In the genomic region with DNA sequence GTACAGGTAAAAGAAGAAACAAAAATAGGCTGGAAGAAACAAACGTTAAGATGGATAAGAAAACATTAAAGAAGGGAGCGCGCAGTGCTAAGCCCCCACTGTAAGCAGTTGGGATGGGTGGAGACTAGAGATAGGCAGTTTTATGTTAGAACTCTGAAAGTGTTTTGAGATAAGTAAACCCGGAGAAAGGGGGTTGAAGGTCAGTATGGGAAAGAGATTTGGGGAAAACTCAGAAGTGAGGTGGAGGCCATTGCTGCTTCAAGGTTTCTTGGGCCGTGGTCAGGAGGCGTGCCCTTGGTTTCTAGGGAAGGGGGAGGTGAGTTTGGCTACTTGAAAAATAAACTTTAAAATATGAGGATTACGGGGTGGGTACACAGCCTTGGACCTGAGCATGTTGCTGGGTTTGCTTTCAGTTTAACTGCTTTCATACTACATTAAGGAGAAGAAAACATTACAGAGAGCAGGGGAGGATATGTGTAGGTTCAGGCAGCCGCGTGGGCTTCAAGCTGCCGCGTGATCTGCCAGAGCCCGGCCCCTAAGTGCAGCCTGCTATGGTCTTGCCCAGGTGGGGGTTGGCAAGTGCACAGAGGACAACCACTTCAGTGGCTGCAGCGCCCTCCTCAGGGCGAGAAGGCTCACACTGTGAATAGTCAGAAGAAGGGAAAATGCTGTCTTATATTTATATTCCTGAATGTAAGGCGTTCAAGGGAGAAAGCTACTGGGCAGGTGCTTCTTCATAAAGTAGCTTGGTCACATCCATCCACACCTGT, we compare ENCODE assay signal across 10 mouse cellular contexts. TPM values are rescaled to one million over a fixed set of nuclear protein-coding genes. Genes with fewer than 3 reads are reported as not detected.
DNase-seq lines count a peak whose midpoint lies in the region; ATAC-seq and TF ChIP-seq lines count a peak whose summit lies in the region.
"Had no signal": no experiment of that assay in that cellular context is flagged by ENCODE, and none has a peak within 500 bp of the region (broad histone marks: within the 10 kb centered on the region; RNA-seq: fewer than 3 reads in every experiment).

No protein-coding gene starts in this region.

- H3K4me3 ChIP-seq in lung, embryonic 14.5 days (ENCODE audit: low read depth, low read length): no peak overlapping the region
- H3K4me3 ChIP-seq: heart, embryonic 13.5 days; limb, embryonic 13.5 days had no signal

- no peak overlapping the region for H3K4me2 ChIP-seq in lung, embryonic 14.5 days
- H3K4me2 ChIP-seq: heart, embryonic 13.5 days; limb, embryonic 13.5 days had no signal

- no peaks in the 10 kb centered on the region for H3K9me3 ChIP-seq in lung, embryonic 14.5 days (ENCODE audit: low read depth, low read length)
- H3K9me3 ChIP-seq: heart, embryonic 13.5 days; limb, embryonic 13.5 days had no signal

- no peaks in the 10 kb centered on the region for H3K27me3 ChIP-seq in lung, embryonic 14.5 days (ENCODE audit: insufficient read depth, low read length)
- H3K27me3 ChIP-seq: limb, embryonic 13.5 days had no signal

- DNase-seq in cerebellum, postnatal 10 days: peak; percentile 34 to 38
- DNase-seq in cerebellum, postnatal 36 days: no peak
- peak; percentile 8 for DNase-seq in 416B (ENCODE audit: low read depth)
- DNase-seq in frontal cortex, postnatal 36 days (ENCODE audit: low spot score in 2 of 2): peak; percentile 40 to 53
- no peak for DNase-seq in lung, embryonic 14.5 days
- no peak for DNase-seq in spleen, postnatal 14 days (ENCODE audit: low spot score in 2 of 2)
- DNase-seq in gastrocnemius, postnatal 25 days: no peak
- DNase-seq in spleen, postnatal 36 days (ENCODE audit: low spot score in 2 of 2): no peak

- ATAC-seq in lung, embryonic 14.5 days (ENCODE audit: insufficient read depth): no peak

- WGBS in lung, embryonic 14.5 days: 58% methylated on average over 15 of the region's 15 CpGs

- H3K36me3 ChIP-seq in lung, embryonic 14.5 days (ENCODE audit: insufficient read depth): no peaks in the 10 kb centered on the region
- H3K36me3 ChIP-seq: heart, embryonic 13.5 days; limb, embryonic 13.5 days had no signal

- no peaks in the 10 kb centered on the region for H3K4me1 ChIP-seq in lung, embryonic 14.5 days (ENCODE audit: insufficient read depth)
- H3K4me1 ChIP-seq: limb, embryonic 13.5 days had no signal

- no peak overlapping the region for H3K27ac ChIP-seq in lung, embryonic 14.5 days (ENCODE audit: low read depth)
- H3K27ac ChIP-seq: heart, embryonic 13.5 days; limb, embryonic 13.5 days had no signal

- TF ChIP-seq CTCF in lung, embryonic 14.5 days (IDR thresholded peaks at IDR 0.05; ENCODE audit: low read depth): 0 out of 2 replicates have a peak, but pooled peaks have one; percentile 4

- no peak overlapping the region for H3K9ac ChIP-seq in lung, embryonic 14.5 days
- H3K9ac ChIP-seq: heart, embryonic 13.5 days; limb, embryonic 13.5 days had no signal

RNA-seq across cellular contexts. Expression of a gene that starts 3.4 kb away (rescaled TPM):
- polyA plus RNA-seq in lung, embryonic 14.5 days (2014; fragmentation: Nextera tagmentation; extraction: Ambion mirVana): 1.0 and 1.1 TPM in 2 replicates
- total RNA-seq in gastrocnemius, postnatal 25 days (2021): not detected

RNA-seq across cellular contexts. Expression of a gene that starts 41.7 kb away (rescaled TPM):
- polyA plus RNA-seq in lung, embryonic 14.5 days (2014; fragmentation: Nextera tagmentation; extraction: Ambion mirVana): 85.7 and 89.9 TPM in 2 replicates
- 10 to 100 TPM; 70.1 to 76.9 TPM for total RNA-seq in gastrocnemius, postnatal 25 days (2021)

RNA-seq across cellular contexts. Expression of a gene that starts 48.3 kb away (rescaled TPM):
- 38.7 and 39.3 TPM in 2 replicates for polyA plus RNA-seq in lung, embryonic 14.5 days (2014; fragmentation: Nextera tagmentation; extraction: Ambion mirVana)
- 10 to 100 TPM; 26.1 to 27.0 TPM for total RNA-seq in gastrocnemius, postnatal 25 days (2021)

RNA-seq across cellular contexts. Expression of a gene that starts 54.2 kb away (rescaled TPM):
- polyA plus RNA-seq in lung, embryonic 14.5 days (2014; fragmentation: Nextera tagmentation; extraction: Ambion mirVana): 88.0 and 88.8 TPM in 2 replicates
- 10 to 100 TPM; 51.5 to 55.2 TPM for total RNA-seq in gastrocnemius, postnatal 25 days (2021)

Comparison
In these comparisons a context has a peak if more than half of its experiments do, and no peak if none do; other contexts are left out.
1. DNase-seq: peak in cerebellum, postnatal 10 days (2 of 2), 416B (single experiment) and frontal cortex, postnatal 36 days (2 of 2); none in cerebellum, postnatal 36 days (0 of 2), lung, embryonic 14.5 days (single experiment), spleen, postnatal 14 days (0 of 2), gastrocnemius, postnatal 25 days (single experiment) and spleen, postnatal 36 days (0 of 2).